Mouse (Mus musculus) liver, embryonic 14.5 days (tissue): ENCODE measurements around the gene Ptprf.

ENCODE experiments used
- CTCF ChIP-seq: IDR thresholded peaks from 2 replicates; pipeline ENCODE4 v1.5.1; 2016; ENCODE audit warnings: antibody characterized with exemption, low read depth, control low read depth
- EP300 ChIP-seq: IDR thresholded peaks from 2 replicates; pipeline ENCODE4 v1.6.1; 2016; ENCODE audit warnings: antibody characterized with exemption, low read depth

DNA sequence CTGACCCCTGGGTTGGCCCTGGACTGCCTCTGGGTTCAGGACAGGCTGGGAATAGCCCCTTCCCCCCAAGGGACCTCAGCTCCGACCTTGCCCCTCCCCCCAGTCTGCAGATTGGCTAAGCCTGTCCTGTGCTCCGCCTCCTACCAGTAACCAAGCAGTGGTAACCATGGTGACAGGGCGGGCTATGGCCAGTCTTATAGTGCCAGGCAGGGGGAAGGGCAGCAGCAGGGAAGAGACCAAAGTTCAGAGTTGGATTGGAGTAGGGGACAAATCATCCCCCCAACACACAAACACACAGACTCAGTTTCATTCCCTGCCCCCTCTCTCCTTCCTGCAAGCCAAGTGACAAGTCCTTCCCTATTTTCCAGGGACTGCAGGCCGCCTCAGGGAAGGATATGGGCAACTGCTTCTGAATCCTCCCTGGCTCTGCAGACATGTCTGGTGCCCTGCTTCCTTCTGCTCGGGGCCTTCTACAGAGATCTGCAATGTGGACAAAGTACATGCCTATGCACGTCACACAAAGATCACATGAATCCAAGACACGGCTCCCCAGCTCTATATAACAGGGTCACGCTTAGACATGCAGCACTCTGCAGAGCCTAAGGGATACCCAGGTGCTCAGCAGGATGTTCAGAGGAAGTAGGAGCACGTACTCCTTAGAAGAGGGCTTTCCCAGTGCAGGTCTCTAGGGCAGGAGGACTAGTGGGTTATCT, 14.5 kb downstream of the Ptprf start:
- TF ChIP-seq EP300 = no peak
- no peak for TF ChIP-seq CTCF
